Mouse (Mus musculus) erythroblast, embryonic 14.5 days (primary cell): ENCODE data around the gene Rptor.

Experiments
- GATA1 ChIP-seq: IDR thresholded peaks from 2 replicates; pipeline ENCODE4 v1.6.1; 2012; ENCODE audit warnings: low read length, inconsistent platforms, mixed read lengths
- TAL1 ChIP-seq: IDR thresholded peaks from 3 replicates; pipeline ENCODE4 v1.6.1; 2012; ENCODE audit warnings: low read length, inconsistent platforms, mixed read lengths

GRCm38 (mm10) chr11:119816798-119817361 is 214.2 kb downstream of the Rptor start:
- TF ChIP-seq GATA1 (no peak), TAL1 (no peak)
